Mouse (Mus musculus) kidney, postnatal 0 days (tissue): ENCODE measurements around the gene Mrpl3. TPM values are rescaled to one million over a fixed set of nuclear protein-coding genes. Genes with fewer than 3 reads are reported as not detected.
"Not testable (repeated sequence)": the region's sequence is repeated elsewhere in the genome, so short reads cannot be mapped to it uniquely, and the experiment has no call there.

Source experiments
- ATAC-seq: fragments of 200-750 bp; cut with Nextera tagmentation; replicated peaks from 2 replicates; pipeline ENCODE4 v1.8.0; 2017; ENCODE audit warnings: low read depth, moderate number of reproducible peaks, moderate TSS enrichment, moderate library complexity; ENCODE audit not compliant: low FRiP score
- DNase-seq: peaks from one replicate; pipeline ENCODE4 v3.0.0-alpha.2; 2016; ENCODE audit warnings: low spot score
- H3K27ac ChIP-seq: fragments of 300-500 bp; sonication (generic); 2 replicates; pipeline ENCODE4 v1.5.1; 2014; ENCODE audit warnings: mild to moderate bottlenecking
- H3K27me3 ChIP-seq: fragments of 300-500 bp; sonication (generic); 2 replicates; pipeline ENCODE4 v1.6.1; 2014; ENCODE audit warnings: low read length, mixed read lengths; ENCODE audit not compliant: insufficient read depth
- H3K36me3 ChIP-seq: fragments of 300-500 bp; sonication (generic); 2 replicates; pipeline ENCODE4 v1.6.1; 2014; ENCODE audit warnings: low read length, mixed read lengths; ENCODE audit not compliant: insufficient read depth
- H3K4me1 ChIP-seq: fragments of 300-500 bp; sonication (generic); replicated peaks from 2 replicates; pipeline ENCODE4 v1.6.1; 2014; ENCODE audit warnings: antibody characterized with exemption, low read length, mixed read lengths; ENCODE audit not compliant: insufficient read depth
- H3K4me2 ChIP-seq: fragments of 300-500 bp; sonication (generic); 2 replicates; pipeline ENCODE4 v1.6.1; 2014; ENCODE audit warnings: mild to moderate bottlenecking, low read length, moderate library complexity, mixed read lengths
- H3K4me3 ChIP-seq: fragments of 300-500 bp; sonication (generic); replicated peaks from 2 replicates; pipeline ENCODE4 v1.5.1; 2014; ENCODE audit warnings: low read depth, low read length
- H3K9ac ChIP-seq: fragments of 300-500 bp; sonication (generic); 2 replicates; pipeline ENCODE4 v1.6.1; 2014; ENCODE audit warnings: low read depth, low read length
- H3K9me3 ChIP-seq: fragments of 300-500 bp; sonication (generic); replicated peaks from 2 replicates; pipeline ENCODE4 v1.6.1; 2016; ENCODE audit warnings: low read length, inconsistent platforms, mixed read lengths
- CTCF ChIP-seq: IDR thresholded peaks from 2 replicates; pipeline ENCODE4 v1.5.1; 2016; ENCODE audit warnings: antibody characterized with exemption, low read depth, mild to moderate bottlenecking, moderate library complexity
- whole genome bisulfite sequencing: fragments of 180-500 bp; shearing (Covaris S2); extraction: QIAGEN DNeasy Blood & Tissue Kit; methylation state at CpG from one replicate; pipeline ENCODE4 v1.1.7; 2014; 5-methylcytosine and 5-hydroxymethylcytosine counted together
- polyA plus RNA-seq: library from polyadenylated mRNA; unstranded; fragments of >200 nt; fragmentation: Nextera tagmentation; extraction: Ambion mirVana; gene quantifications from 2 replicates; pipeline ENCODE4 v1.2.1, GENCODE M21; 2015

Mrpl3 gene
- polyA plus RNA-seq, 1 experiment from 2014 or later = 108 TPM

DNA sequence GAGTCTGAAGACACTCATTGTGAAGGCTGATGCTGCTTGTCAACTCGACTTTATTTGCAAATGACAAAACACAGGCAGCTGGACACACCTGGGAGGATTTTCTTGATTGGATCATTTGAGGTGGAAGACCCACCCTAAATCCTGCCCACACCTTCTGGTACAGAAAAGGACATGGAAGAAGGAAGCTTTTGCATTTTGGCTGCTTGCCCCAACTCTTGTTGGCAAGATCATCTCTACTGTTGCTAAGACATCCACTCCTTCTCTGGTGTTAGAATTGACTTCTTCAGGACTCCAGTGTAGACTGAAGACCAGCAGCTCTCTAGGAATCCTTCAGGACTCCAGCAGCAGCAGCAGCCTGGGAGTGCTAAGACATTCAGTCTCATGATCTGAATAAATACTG, 48.9 kb downstream of the Mrpl3 start:
- H3K27me3 ChIP-seq = no peaks in the 10 kb centered on the region
- DNase-seq (no peak), ATAC-seq (no peak)
- no peaks in the 10 kb centered on the region for H3K9me3 ChIP-seq
- no peaks in the 10 kb centered on the region for H3K4me1 ChIP-seq
- no peak overlapping the region for H3K4me2 ChIP-seq
- no peak overlapping the region for H3K27ac ChIP-seq
- H3K4me3 ChIP-seq = no peak overlapping the region
- H3K36me3 ChIP-seq = no peaks in the 10 kb centered on the region
- no peak for TF ChIP-seq CTCF
- 60% methylated on average over 1 of the region's 1 CpGs for WGBS
- H3K9ac ChIP-seq = no peak overlapping the region

DNA sequence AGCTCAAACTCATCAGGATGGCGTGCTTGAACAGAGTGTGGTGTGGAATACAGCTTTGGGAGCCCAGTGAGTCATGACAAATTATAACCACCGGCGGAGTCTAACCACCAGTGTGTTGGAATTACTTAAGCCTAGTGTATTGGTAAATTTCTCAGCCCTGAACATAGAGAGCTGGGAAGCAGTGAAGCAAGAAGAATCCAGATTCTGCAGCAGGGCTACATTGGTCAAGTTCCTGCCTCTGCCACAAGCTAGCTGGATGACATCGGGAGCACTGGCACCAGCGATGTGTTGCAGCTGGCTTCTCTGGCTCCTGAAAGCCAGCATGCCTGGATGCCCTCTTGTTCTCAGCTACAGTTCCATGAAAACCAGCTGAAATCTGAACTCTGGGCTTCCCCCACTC, 50.9 kb downstream of the Mrpl3 start:
- no peaks in the 10 kb centered on the region for H3K36me3 ChIP-seq
- peak; percentile 4 for DNase-seq
- 39% methylated on average over 5 of the region's 5 CpGs for WGBS
- H3K4me3 ChIP-seq = no peak overlapping the region
- no peak for TF ChIP-seq CTCF
- 0 out of 2 replicates have a peak, but pooled peaks have one; percentile 52 for ATAC-seq
- no peak overlapping the region for H3K4me2 ChIP-seq
- H3K9me3 ChIP-seq = no peaks in the 10 kb centered on the region
- H3K27me3 ChIP-seq = no peaks in the 10 kb centered on the region
- no peak overlapping the region for H3K27ac ChIP-seq
- no peaks in the 10 kb centered on the region for H3K4me1 ChIP-seq
- H3K9ac ChIP-seq = no peak overlapping the region

DNA sequence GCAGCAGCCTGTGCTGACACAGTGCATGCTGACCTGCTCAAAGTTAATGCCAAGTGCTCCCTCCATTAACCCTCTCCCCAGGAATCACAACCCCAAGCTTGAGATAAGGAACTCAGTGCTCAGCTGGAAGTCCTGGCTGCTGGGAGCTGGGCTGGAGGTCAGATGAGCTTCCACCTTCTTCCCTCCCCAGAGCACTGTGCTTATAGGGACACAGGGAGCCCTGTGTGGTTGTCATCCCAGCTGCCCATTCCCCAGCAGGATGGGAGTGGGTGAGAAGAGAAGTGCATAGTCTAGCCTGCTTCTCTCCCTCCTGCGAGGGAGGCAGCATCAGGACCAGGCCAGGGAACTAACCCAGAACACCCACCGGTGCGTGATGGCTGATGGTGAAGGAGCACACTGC, 72.2 kb downstream of the Mrpl3 start:
- WGBS = 90% methylated on average over 3 of the region's 3 CpGs
- not testable (repeated sequence) for H3K4me1 ChIP-seq, H3K27me3 ChIP-seq, H3K27ac ChIP-seq, ATAC-seq, H3K36me3 ChIP-seq, H3K4me3 ChIP-seq, H3K4me2 ChIP-seq, DNase-seq, H3K9me3 ChIP-seq, H3K9ac ChIP-seq

Other genes starting within 250 kb of the Mrpl3 start
- 14.1 and 14.7 TPM in 2 replicates for gene Nudt16, start 78.6 kb downstream of the Mrpl3 start, polyA plus RNA-seq
- not detected in 2 replicates for gene 1700080E11Rik, start 91.9 kb downstream of the Mrpl3 start, polyA plus RNA-seq